Mouse (Mus musculus): ENCODE measurements at regions not wholly inside any gene's neighbourhood (a gene's known extent, or its start where the extent isn't known, plus 50 kb on each side); places are given as distances from the start of the nearest gene placed in this dataset.

GRCm38 (mm10) chrX:42332906-42333305 lies 156.6 kb upstream of the Tex13c2 start:
- Histone ChIP-seq H3K4me1 (ENCODE audit: control insufficient read depth, low read depth, low read length) (no peaks in the 10 kb centered on the region), H3K27me3 (ENCODE audit: control insufficient read depth, insufficient read depth, low read depth, low read length) (no peaks in the 10 kb centered on the region), H3K4me3 (ENCODE audit: low read depth, low read length) (no peak overlapping the region), H3K27ac (ENCODE audit: low read length) (no peak overlapping the region), H3K9me3 (replicated peaks; ENCODE audit: control insufficient read depth, low read length) (no peaks in the 10 kb centered on the region), H3K36me3 (ENCODE audit: control insufficient read depth, insufficient read depth) (no peaks in the 10 kb centered on the region), H3K4me2 (ENCODE audit: low read depth, low read length) (no peak overlapping the region), H3K9ac (ENCODE audit: low read depth, low read length) (no peak overlapping the region)
- 57% methylated on average over 7 of the region's 7 CpGs for WGBS (ENCODE audit: insufficient replicate concordance)
- no peak for ATAC-seq (ENCODE audit: low read depth)

- no peaks in the 10 kb centered on the region for H3K36me3 ChIP-seq (ENCODE audit: control insufficient read depth, insufficient read depth)
- WGBS (ENCODE audit: insufficient replicate concordance) = 34% methylated on average over 4 of the region's 4 CpGs
- H3K4me1 ChIP-seq (ENCODE audit: control insufficient read depth, low read depth, low read length) = no peaks in the 10 kb centered on the region
- no peaks in the 10 kb centered on the region for H3K27me3 ChIP-seq (ENCODE audit: control insufficient read depth, insufficient read depth, low read depth, low read length)
- no peaks in the 10 kb centered on the region for H3K9me3 ChIP-seq (replicated peaks; ENCODE audit: control insufficient read depth, low read length)
- no peak overlapping the region for H3K9ac ChIP-seq (ENCODE audit: low read depth, low read length)
- H3K4me3 ChIP-seq (ENCODE audit: low read depth, low read length) = no peak overlapping the region
- no peak overlapping the region for H3K4me2 ChIP-seq (ENCODE audit: low read depth, low read length)
- ATAC-seq (ENCODE audit: low read depth) = no peak
- H3K27ac ChIP-seq (ENCODE audit: low read length) = no peak overlapping the region
These were observed 155.9 kb upstream of the Tex13c2 start for GRCm38 (mm10) chrX:42333631-42334030.

DNA sequence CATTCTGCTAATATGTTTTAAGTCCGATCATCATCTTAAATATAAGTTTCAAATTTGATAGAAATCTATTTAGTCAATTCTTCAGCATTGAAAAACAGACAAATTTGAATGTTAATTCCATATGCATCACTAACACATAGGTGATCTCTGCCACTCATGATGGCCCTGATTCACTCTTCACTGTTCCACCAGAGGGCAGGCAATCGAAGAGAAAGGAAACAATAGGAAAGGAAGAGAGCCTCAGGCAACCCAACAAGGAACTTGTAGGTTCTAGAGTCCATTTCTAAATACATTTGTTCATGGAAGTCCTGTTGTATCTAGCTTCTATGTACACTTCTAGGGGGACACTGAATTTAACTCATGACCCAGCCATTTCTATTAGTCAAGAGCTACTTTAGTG lies 154.7 kb upstream of the Tex13c2 start:
- Histone ChIP-seq H3K4me3 (ENCODE audit: low read depth, low read length) (no peak overlapping the region), H3K36me3 (ENCODE audit: control insufficient read depth, insufficient read depth) (no peaks in the 10 kb centered on the region), H3K4me2 (ENCODE audit: low read depth, low read length) (no peak overlapping the region), H3K9ac (ENCODE audit: low read depth, low read length) (no peak overlapping the region), H3K27me3 (ENCODE audit: control insufficient read depth, insufficient read depth, low read depth, low read length) (no peaks in the 10 kb centered on the region), H3K9me3 (replicated peaks; ENCODE audit: control insufficient read depth, low read length) (no peaks in the 10 kb centered on the region), H3K27ac (ENCODE audit: low read length) (no peak overlapping the region), H3K4me1 (ENCODE audit: control insufficient read depth, low read depth, low read length) (no peaks in the 10 kb centered on the region)
- no peak for ATAC-seq (ENCODE audit: low read depth)
- WGBS (ENCODE audit: insufficient replicate concordance) = 68% methylated on average over 2 of the region's 2 CpGs

GRCm38 (mm10) chrX:42336772-42337171 lies 152.7 kb upstream of the Tex13c2 start:
- Histone ChIP-seq H3K27ac (ENCODE audit: low read length) (no peak overlapping the region), H3K4me2 (ENCODE audit: low read depth, low read length) (no peak overlapping the region), H3K4me3 (ENCODE audit: low read depth, low read length) (no peak overlapping the region), H3K27me3 (ENCODE audit: control insufficient read depth, insufficient read depth, low read depth, low read length) (no peaks in the 10 kb centered on the region), H3K9me3 (replicated peaks; ENCODE audit: control insufficient read depth, low read length) (no peaks in the 10 kb centered on the region), H3K36me3 (ENCODE audit: control insufficient read depth, insufficient read depth) (no peaks in the 10 kb centered on the region), H3K4me1 (ENCODE audit: control insufficient read depth, low read depth, low read length) (no peaks in the 10 kb centered on the region), H3K9ac (ENCODE audit: low read depth, low read length) (no peak overlapping the region)
- WGBS (ENCODE audit: insufficient replicate concordance) = 57% methylated on average over 3 of the region's 3 CpGs
- no peak for ATAC-seq (ENCODE audit: low read depth)

GRCm38 (mm10) chrX:42342362-42342761 lies 147.1 kb upstream of the Tex13c2 start:
- Histone ChIP-seq H3K27ac (ENCODE audit: low read length) (no peak overlapping the region), H3K36me3 (ENCODE audit: control insufficient read depth, insufficient read depth) (no peaks in the 10 kb centered on the region), H3K9me3 (replicated peaks; ENCODE audit: control insufficient read depth, low read length) (no peaks in the 10 kb centered on the region), H3K4me1 (ENCODE audit: control insufficient read depth, low read depth, low read length) (no peaks in the 10 kb centered on the region), H3K4me2 (ENCODE audit: low read depth, low read length) (no peak overlapping the region), H3K27me3 (ENCODE audit: control insufficient read depth, insufficient read depth, low read depth, low read length) (no peaks in the 10 kb centered on the region), H3K4me3 (ENCODE audit: low read depth, low read length) (no peak overlapping the region), H3K9ac (ENCODE audit: low read depth, low read length) (no peak overlapping the region)
- ATAC-seq (ENCODE audit: low read depth) = no peak
- 53% methylated on average over 7 of the region's 7 CpGs for WGBS (ENCODE audit: insufficient replicate concordance)

DNA sequence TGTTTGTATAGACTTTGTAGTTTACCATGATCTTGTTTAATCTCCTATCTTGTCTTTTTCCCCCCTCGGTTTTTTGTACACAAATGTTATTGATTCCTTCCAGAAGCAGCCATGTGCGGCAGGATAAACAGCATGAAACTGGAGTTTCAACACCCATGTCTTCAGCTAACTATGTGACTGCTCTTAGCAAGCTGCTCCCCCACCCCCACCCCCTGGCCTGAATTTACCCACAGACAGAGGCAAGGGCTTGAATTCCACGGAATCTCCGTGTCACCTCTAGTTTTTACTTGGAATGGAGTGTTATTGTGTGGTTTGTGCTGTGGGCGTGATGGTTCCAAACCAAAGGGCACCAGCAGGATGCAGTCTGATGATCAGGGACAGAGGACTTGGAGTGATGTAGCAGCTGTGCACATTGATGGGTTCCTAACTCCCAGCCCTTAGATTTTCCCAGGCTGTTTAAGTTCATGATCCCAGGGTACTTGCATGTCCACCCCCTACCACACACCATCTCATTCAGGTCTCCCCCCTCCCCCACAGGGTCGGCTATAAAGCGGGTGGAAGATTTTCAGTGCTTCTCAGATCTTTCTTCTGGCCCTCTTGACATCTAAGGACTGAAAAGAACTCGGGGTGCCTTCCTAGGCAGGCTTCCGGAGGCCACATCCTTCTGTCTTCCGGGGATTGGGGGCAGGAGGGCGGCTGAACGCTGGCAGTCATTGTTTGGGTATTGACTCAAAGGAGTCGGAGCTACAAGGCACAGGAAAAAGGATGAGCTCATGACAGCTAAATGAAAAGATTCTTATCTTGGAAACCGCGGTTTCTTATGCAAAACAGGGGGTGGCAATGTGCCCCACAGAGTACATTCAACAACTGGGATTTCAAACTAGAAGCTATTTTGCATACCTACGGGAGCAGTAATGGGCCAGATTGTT lies 146.3 kb upstream of the Tex13c2 start:
- H3K27me3 ChIP-seq (ENCODE audit: control insufficient read depth, insufficient read depth, low read depth, low read length) = no peaks in the 10 kb centered on the region
- H3K4me2 ChIP-seq (ENCODE audit: low read depth, low read length) = 0 out of 2 replicates have a peak overlapping the region, but pooled peaks have one; percentile 3
- H3K9me3 ChIP-seq (replicated peaks; ENCODE audit: control insufficient read depth, low read length) = no peaks in the 10 kb centered on the region
- no peak for ATAC-seq (ENCODE audit: low read depth)
- no peak overlapping the region for H3K27ac ChIP-seq (ENCODE audit: low read length)
- no peaks in the 10 kb centered on the region for H3K36me3 ChIP-seq (ENCODE audit: control insufficient read depth, insufficient read depth)
- WGBS (ENCODE audit: insufficient replicate concordance) = 15% methylated on average over 16 of the region's 16 CpGs
- no peak overlapping the region for H3K9ac ChIP-seq (ENCODE audit: low read depth, low read length)
- H3K4me3 ChIP-seq (ENCODE audit: low read depth, low read length) = no peak overlapping the region
- no peaks in the 10 kb centered on the region for H3K4me1 ChIP-seq (ENCODE audit: control insufficient read depth, low read depth, low read length)

- Histone ChIP-seq H3K4me2 (ENCODE audit: low read depth, low read length) (no peak overlapping the region), H3K9me3 (replicated peaks; ENCODE audit: control insufficient read depth, low read length) (no peaks in the 10 kb centered on the region), H3K36me3 (ENCODE audit: control insufficient read depth, insufficient read depth) (no peaks in the 10 kb centered on the region), H3K4me3 (ENCODE audit: low read depth, low read length) (no peak overlapping the region), H3K9ac (ENCODE audit: low read depth, low read length) (no peak overlapping the region), H3K27ac (ENCODE audit: low read length) (no peak overlapping the region), H3K4me1 (ENCODE audit: control insufficient read depth, low read depth, low read length) (no peaks in the 10 kb centered on the region), H3K27me3 (ENCODE audit: control insufficient read depth, insufficient read depth, low read depth, low read length) (no peaks in the 10 kb centered on the region)
- no peak for ATAC-seq (ENCODE audit: low read depth)
- 62% methylated on average over 5 of the region's 5 CpGs for WGBS (ENCODE audit: insufficient replicate concordance)
These were observed 136.8 kb upstream of the Tex13c2 start for GRCm38 (mm10) chrX:42352610-42353254.

GRCm38 (mm10) chrX:42359381-42360172 lies 129.9 kb upstream of the Tex13c2 start:
- no peak overlapping the region for H3K27ac ChIP-seq (ENCODE audit: low read length)
- no peak overlapping the region for H3K9ac ChIP-seq (ENCODE audit: low read depth, low read length)
- peak overlapping the region; percentile 43; the same call in 1 of the 2 replicates for H3K4me2 ChIP-seq (ENCODE audit: low read depth, low read length)
- 40% methylated on average over 12 of the region's 12 CpGs for WGBS (ENCODE audit: insufficient replicate concordance)
- no peaks in the 10 kb centered on the region for H3K9me3 ChIP-seq (replicated peaks; ENCODE audit: control insufficient read depth, low read length)
- H3K4me3 ChIP-seq (ENCODE audit: low read depth, low read length) = no peak overlapping the region
- no peak for ATAC-seq (ENCODE audit: low read depth)
- no peaks in the 10 kb centered on the region for H3K4me1 ChIP-seq (ENCODE audit: control insufficient read depth, low read depth, low read length)
- no peaks in the 10 kb centered on the region for H3K36me3 ChIP-seq (ENCODE audit: control insufficient read depth, insufficient read depth)
- H3K27me3 ChIP-seq (ENCODE audit: control insufficient read depth, insufficient read depth, low read depth, low read length) = no peaks in the 10 kb centered on the region; the same call in 1 of the 2 replicates
